Mouse (Mus musculus) mesoderm, embryonic 11.5 days (tissue): ENCODE data around the gene Ralgps1.

Experiments
- DNase-seq: peaks from one replicate; pipeline ENCODE4 v3.0.0-alpha.2; 2012; ENCODE audit warnings: low read depth, low spot score

Ralgps1 gene

DNA sequence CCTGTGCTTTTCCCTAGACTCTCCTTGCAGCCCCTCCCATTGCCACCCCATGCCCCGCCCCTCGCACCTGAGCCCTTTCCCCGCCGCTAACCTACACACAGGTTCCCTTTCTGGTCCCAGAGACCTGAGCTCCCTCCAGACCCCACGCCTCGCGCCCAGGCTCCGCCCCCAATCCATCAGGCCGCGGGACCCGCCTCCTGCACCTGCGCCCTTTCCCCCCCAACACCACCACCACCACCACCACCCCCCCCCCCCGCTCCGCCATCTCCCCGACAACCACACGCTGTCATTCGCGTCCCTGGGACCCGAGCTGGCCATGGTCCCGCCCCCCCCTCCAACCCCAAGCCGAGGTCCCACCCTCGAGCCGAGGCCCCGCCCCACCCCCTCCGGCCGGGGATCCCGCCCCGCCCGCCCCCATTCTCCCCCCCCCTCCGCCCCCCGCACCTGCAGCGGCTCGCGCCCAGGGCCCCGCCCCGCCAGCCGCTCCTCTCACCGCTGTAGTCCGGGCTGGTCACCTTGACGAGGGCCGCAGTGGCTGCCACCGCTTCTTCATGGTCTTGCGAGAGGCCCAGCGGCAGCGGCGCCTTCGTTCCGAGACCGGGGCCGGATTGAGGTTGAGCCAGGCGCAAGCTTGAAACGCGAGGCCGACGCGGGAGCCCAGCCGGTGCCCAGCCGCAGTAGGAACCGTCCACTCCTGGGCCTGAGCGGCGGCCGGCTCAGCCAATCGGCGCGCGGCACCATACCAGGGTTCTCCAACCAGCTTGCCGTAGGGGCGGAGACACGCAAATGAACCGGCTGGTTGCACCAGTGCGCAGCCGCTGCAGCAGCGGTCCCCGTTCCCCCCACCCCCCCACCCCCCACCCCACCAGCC is at the start of gene Ralgps1:
Ralgps1 (minus strand) TSS at position 710 of the 871 bp plus-strand sequence.
- DNase-seq, result peak; percentile 96

DNA sequence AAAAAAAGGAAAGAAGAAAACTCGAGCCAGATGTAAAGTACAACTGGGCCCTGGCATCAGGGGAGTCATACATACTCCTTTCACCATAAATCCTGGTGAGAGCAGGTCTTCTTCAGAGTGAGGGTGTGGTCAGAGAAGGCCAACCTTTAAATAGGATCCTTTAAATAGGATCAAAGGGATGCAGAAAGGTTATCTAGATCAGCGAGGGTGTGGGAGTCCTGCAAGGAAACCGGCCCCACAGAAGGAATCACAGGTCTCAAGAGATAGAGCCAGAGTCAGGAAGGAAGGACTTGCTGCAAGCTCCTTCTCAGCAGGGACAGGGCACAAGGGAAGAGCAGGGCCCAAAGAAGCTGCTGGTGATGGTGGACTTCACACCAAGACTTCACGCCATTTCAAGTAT is 46.2 kb upstream of the Ralgps1 start:
- no peak for DNase-seq

DNA sequence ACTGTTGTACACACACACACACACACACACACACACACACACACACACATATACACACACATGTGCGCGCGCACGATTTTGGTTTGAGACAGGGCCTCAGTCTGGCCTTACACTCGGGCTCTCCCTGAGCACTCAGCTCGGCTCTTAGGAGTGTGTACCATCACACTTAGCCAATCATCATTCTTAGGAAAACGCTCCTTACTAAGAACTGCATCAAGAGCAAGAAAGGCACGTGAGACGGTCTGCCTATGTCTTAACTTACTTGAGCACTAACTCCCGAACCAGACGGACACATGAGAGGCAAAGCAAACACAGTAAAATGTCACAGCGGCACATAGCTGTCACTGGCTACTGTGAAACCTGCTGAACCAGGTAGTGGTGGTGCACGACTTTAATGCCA is 42.7 kb upstream of the Ralgps1 start:
- no peak for DNase-seq

DNA sequence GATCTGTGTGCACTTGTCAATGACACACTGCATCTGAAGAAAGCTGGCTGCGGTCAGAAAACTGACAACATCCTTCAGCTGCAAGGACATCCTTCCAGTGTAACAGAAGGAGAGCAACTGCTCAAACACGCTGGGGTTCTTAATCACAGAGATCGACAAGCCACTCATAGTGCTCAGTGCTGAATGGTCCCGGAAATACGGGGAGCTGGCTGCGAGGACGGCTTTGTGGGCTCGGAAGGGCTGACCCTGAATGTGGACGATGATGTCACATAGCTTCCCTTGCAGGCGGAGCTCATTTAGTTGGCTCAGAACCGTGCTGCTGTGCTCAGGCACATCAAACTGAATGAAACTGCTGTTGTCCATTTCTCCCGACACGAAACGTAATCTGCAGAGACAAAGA is 40.8 kb upstream of the Ralgps1 start:
- no peak for DNase-seq

DNA sequence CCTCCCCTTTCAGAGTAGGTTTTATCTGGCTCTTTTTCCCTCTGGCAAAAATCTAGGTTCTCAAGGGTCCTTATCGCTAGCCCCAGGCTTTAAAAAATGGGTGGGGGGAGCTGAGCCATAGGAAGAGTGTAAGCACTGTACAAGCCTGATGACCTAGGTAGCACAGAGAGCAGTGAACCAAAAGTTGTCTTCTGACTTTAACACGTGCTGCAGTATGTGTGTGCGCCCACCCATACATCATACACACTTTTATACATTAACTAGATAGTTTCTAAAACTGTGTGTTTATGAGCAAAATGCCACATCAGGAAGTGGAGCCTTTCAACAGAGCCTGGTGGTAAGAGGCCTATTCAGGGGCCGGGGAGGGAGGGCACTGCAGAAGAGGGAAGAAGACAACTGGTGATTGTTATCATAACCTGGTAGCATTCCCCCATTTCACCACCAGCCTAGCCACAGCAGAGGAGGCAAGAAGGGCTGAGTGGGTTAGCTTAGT is 32.3 kb upstream of the Ralgps1 start:
- DNase-seq, result no peak

DNA sequence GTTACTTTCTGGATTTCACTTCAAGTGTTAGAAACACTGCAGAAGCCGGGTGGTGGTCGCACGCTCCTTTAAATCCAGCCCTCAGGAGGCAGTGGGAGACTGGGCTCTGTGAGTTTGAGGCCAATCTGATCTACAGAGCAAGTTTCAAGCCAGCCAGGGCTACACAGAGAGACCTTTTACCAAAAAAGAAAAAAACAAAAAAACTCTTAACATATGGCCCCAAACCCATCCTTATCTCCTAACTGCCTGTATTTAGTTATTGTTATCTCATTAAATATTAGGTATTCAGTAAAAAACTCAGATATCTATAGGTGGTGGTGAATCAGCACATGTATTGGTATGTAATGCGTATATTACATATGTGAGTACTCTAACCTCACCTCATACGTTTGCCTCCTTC is 31.4 kb upstream of the Ralgps1 start:
- no peak for DNase-seq

DNA sequence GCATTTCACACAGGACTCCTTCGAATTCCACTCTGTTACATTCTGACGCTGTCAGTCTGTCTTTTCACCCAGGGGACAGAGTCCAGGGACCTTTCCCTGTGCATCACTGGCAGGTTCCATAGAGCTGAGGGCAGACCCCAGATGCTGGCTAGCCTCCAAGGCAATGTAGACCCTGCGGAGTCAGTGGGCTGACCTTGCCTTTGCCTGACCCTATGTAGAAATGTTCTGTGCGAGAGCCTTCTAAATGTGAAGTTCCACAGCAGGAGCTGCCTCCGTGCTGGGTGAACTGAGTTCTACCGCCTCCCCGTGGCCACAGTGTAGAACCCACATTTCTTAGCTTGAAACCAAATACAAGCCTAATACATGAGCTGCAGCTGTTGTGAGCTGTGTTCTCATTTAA is 30.9 kb upstream of the Ralgps1 start:
- DNase-seq, result peak; percentile 61

DNA sequence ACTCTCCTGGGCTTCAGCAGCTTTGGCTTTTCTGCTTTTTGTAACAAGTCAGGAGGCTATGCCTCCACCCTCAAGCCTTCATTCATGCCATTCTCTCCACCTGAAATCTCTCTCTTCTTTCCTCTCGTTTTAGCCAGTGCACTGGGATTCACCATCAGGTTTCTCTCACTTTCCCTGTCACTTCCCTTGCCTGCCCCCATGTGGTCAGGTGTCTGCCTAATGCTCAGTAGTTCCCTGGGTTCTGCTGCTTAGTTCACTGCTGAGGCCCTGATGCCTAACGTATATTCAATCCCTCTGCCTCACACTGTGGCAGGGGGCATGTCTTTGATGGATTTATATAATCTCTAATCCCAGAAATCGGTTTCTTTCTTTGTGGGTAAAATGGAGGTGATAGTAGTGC is 29.9 kb upstream of the Ralgps1 start:
- no peak for DNase-seq

DNA sequence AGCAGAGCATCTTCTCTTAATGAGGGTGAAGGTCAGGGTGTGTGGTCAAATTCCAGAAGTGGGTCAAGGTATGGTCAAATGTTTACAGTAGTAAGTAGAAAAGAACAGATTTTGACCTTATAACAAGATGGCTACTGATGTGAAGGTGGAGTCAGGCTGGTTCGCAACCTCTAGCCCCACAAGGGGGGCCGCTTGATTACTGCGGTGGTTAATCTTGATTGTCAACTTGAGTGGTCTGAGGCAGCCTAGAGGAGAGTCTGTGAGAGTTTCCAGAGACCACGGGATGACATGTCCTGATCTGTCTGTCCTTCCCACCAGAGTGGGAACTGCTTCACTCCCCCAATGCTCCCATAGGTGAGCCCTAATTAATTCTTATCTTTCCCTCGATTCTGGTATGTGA is 29.3 kb upstream of the Ralgps1 start:
- no peak for DNase-seq

DNA sequence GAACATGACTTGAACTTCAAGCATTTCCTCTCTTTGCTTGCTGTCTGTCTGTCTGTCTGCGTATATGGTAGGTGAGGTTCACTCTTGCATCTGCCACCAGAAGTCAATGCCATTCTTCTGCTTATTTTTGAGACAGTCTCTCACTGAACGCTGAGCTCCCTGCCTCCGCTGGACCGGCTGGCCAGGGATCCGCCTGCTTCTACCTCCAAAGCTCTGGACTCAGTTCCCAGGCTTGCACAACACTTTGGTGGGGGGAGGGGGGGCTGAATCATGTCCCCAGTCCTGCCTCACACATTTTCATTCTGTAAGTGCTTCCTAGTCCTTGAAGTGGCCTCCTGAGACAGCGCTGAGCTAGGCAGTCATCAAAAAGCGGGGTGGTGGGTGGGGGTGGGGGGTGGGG is 27.8 kb upstream of the Ralgps1 start:
- no peak for DNase-seq

DNA sequence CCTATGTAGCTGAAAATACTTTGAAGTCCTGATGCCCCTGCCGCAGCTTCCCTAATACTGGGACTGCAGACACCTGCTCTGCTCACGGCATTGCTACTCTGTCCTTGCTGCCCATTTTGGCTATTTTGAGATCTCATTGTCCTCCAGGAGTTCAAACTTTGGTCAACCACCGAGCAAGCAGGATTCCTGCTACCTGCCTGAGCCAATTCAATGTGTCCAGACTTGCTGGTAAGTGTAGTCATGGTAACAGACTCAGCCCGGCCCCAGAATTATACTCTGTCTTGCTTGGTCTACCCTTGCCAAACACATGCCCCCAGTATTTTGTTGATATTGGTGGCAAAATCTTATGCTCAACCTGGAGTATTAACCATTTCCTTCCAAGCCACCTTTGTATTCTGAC is 25.8 kb upstream of the Ralgps1 start:
- DNase-seq, result no peak

DNA sequence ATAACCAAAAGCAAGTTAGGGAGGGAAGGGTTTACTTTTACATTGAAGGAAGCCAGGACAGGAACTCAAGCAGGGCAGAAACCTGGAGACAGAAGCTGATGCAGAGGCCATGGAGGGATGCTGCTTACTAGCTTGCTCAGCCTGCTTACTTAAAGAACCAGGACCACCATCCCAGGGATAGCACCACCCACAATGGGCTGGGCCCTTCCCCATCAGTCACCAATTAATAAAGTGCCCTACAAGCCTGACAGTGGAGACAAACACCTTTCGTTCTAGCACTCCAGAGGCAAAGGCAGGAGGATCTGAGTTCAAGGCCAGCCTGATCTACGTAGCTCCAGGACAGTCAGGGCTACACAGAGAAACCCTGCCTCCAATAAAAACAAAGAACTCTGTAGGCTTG is 23.8 kb upstream of the Ralgps1 start:
- no peak for DNase-seq

DNA sequence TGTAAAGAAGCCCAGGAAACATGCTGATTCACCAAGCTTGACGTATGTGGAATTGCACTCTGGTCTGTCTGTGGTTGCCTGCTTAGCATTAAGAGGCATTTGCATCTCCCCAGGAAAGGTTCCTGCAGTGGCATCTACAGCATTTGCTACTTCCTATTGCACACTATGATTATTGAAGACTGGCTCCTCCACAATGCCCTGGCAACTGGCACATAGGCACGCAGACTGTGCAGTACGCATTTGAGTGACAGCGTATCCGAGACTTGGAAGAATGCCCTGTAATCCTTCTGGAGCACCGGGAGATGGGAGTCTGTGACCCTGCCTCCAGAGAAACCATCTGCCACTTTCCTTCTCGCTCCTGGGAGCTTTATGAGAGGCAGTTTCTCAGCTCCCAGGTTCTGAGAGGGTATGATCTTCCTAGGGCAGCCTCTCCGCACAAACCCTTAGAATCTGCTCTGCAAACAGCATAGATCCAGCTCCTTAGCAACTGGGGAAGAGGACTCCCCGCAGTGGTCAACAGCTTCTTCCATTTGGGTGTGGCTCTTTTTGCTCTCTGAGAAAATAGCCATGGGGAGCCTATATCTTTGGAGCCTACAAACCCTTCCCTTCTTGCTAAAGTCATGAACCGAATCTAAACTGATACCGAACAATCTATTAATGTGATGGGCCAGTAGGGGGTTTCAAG is 22.8 kb upstream of the Ralgps1 start:
- DNase-seq, result no peak

DNA sequence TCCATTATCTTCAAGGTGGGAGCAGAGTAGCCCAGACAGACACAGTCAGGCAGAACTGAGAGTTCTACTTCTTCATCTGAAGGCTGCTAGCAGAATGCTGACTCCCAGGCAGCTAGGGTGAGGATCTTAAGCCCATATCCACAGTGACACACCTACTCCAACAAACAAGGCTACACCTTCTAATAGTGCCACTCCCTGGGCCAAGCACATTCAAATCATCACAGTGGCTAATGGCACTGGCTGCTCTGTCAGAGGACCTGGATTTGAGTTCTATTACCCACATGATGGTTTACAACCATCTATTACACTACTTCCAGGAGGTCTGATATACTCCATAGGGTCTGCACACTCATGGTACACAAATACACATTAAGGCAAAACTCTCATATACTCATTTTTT is 21.7 kb upstream of the Ralgps1 start:
- no peak for DNase-seq

DNA sequence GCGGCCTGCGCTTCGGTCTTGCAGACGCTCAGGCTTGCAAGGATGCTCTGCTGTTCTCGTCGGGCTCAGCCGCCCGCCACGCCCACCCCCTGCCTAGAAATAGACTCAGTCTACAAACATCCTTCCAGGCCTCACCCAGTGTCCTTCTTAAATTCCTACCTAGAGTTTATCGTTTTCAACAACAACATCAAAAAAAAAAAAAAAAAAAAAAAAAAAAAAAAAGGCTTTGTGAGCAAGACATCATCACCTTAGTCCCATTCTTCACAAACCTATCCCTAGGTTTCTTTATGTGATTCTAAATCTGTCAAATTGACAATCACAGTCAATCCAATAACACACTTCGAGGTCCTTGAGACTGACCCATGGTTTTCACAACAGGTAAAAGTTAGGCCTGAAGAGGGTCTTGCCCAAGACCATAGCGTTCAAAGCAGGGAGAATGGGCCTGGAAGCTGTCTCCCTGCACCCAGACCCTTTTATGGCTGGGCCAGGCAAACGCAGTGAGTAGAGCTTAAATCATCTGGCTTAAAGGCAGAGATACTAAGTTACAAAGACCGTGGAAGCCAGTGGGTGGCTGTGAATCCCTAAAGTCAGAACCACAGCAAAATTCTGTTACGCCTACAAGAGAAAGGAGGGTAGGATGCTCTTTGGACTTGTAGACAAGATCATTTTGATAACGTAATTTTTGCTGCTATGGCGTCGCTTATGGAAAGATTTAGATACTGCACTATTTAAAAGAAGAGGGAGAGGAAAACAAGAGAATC is 542 bp upstream of the Ralgps1 start:
- no peak for DNase-seq

DNA sequence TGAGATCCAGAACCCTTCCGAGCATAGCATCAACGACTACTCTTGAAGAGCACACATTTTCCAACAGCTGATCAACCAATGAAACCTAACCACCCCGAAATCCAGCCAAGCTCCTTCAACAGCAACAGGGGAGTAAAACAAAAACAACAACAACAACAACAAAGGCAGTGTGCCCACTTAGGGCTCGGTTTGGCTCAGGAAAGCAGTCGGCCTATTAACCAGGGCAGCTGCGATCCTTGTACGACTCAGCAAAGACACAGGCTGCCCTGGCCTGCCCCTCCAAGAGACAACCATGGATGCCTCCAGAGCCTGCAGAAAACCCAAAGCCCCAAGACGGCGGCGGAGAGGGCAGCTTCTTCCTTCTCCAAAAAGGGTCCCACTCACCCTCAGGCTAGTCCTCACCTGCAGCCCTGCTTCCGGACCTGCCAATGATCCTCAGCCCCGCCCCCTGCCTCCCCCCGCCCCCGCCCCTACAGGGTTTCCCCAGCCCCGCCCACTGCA is 960 bp downstream of the Ralgps1 start:
- DNase-seq, result no peak

DNA sequence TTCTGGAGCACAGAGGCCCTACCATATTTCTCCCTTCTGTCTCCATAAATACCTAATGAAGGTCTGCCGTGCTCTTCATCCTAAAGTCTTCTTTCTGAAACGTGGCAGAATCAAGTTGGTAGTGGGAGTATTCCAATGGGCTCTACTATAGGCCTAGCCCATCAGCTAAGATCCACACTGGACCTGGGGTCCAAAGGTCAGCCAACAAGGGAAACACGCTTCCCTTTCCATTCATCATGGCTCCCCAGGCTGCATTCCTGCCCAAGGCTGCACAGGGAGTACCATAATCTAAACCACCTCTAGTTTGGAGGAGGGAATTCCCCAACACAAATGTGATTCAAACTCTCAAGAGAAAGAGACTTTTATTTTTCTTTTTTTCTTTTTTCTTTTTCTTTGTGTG is 1.8 kb downstream of the Ralgps1 start:
- DNase-seq, result no peak

DNA sequence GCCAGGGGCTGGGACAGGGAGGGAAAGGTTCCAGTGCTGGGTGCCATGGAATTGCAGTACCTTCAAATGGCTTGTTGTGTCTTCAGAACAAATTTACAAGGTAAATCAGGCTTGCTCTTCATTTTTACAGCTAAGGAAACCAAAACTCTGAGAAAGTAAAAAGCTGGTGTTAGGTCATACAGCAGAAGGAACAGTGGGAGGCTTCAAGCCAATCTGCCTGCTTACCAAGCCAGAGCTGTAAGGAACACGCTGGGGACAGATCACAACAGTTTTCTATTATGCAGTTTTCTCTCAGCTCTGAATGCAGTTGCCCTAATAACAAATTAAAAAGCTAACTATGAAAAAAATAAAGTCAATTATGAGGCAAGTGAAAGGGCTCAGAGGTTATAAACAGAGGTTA is 2.8 kb downstream of the Ralgps1 start:
- no peak for DNase-seq

DNA sequence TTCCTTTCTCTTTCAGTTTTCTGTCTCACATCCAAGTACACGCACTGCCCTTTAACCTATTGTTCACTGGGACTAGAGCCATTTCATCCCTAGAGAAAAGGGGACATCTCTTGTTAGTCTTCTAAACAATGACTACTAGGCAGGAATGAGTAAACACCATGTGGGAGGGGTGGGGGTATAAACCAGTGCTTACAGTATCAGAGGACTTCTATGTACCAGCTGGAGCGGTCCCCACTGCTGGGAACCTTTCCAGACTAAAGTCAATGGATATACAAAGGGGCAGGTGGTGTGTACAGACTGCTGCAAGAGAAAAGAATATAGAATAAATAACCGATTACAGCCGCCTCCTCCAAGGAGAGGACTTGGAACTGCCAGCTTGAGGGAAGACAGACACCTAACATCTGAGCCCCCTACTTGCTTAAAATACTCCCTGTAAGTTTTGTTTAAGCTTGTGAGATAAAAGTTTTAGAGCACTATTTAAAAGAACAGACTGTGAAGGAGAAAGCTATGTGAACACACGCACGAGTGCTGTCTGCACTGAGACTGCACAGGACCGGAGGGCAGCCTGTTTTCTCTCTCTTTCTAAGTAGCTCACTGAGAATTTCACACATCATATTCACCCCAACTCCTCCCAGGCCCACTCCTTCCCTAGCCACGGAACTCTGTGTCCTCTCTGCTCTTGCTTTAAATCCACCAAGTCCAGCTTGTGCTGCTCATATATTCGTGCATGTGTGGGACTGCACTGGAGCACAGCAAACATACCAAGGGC is 5.4 kb downstream of the Ralgps1 start:
- no peak for DNase-seq

DNA sequence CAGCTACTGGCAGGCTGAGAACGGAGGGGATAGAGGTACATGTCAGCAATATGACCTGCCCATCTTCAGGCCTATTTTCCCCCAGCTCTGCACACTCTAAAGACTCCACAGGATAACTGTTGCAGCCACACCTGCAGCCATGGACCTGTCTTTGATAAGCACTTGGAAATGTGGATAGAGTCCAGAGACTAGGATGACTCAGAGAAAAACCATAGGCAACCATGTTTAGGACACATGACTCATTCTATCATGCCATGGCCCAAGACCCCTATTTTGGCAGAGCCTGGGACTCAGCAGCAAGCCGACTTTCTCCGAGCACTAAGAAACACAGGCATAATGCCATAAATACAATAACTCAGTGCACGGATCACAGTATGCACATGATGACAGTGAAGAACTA is 6.6 kb downstream of the Ralgps1 start:
- DNase-seq, result no peak

DNA sequence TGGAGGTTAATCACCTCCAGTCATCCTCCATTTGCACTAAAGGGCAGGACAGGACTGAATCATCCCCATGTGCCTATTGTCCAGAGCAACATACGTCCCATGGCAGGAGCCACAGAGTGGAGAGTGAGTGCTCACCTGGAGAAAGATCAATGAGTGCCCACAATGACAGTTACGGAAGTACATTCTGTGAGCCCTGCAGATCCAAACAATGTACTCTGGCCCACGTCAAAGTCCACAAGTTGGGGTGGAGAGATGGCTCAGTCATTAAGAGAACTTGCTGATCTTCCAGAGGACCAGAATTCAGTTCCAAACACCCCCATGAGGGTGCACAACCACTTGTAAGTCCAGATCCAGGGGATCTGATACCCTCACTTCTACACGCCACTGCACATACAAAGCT is 7.4 kb downstream of the Ralgps1 start:
- no peak for DNase-seq
